Mouse (Mus musculus) heart, embryonic 13.5 days (tissue): ENCODE results near the gene Fam71a. TPM values are rescaled to one million over a fixed set of nuclear protein-coding genes. Genes with fewer than 3 reads are reported as not detected.

Experiments
- ATAC-seq: fragments of 200-750 bp; cut with Nextera tagmentation; 2 replicates; pipeline ENCODE4 v1.8.0; 2017; ENCODE audit warnings: moderate TSS enrichment; ENCODE audit not compliant: insufficient number of reproducible peaks, low FRiP score, low TSS enrichment; ENCODE audit errors: extremely low read depth
- H3K27ac ChIP-seq: fragments of 300-500 bp; sonication (generic); replicated peaks from 2 replicates; pipeline ENCODE4 v1.5.1; 2015; ENCODE audit warnings: moderate library complexity, mild to moderate bottlenecking, inconsistent platforms
- H3K27me3 ChIP-seq: fragments of 300-500 bp; sonication (generic); replicated peaks from 2 replicates; pipeline ENCODE4 v1.6.1; 2015; ENCODE audit warnings: mild to moderate bottlenecking, inconsistent platforms
- H3K36me3 ChIP-seq: fragments of 300-500 bp; sonication (generic); 2 replicates; pipeline ENCODE4 v1.6.1; 2015; ENCODE audit warnings: mild to moderate bottlenecking, inconsistent platforms
- H3K4me1 ChIP-seq: fragments of 300-500 bp; sonication (generic); 2 replicates; pipeline ENCODE4 v1.6.1; 2015; ENCODE audit warnings: inconsistent platforms
- H3K4me2 ChIP-seq: fragments of 300-500 bp; sonication (generic); 2 replicates; pipeline ENCODE4 v1.6.1; 2015; ENCODE audit warnings: inconsistent platforms, mild to moderate bottlenecking, moderate library complexity
- H3K4me3 ChIP-seq: fragments of 300-500 bp; sonication (generic); 2 replicates; pipeline ENCODE4 v1.5.1; 2015; ENCODE audit warnings: moderate library complexity, mild to moderate bottlenecking, inconsistent platforms
- H3K9ac ChIP-seq: fragments of 300-500 bp; sonication (generic); 2 replicates; pipeline ENCODE4 v1.6.1; 2015; ENCODE audit warnings: inconsistent platforms, mild to moderate bottlenecking, moderate library complexity
- H3K9me3 ChIP-seq: fragments of 300-500 bp; sonication (generic); 2 replicates; pipeline ENCODE4 v1.6.1; 2016; ENCODE audit warnings: inconsistent platforms
- WGBS: fragments of 180-500 bp; shearing (Covaris S2); methylation state at CpG from one replicate; pipeline ENCODE4 v1.1.7; 2015; ENCODE audit warnings: mixed read lengths; 5-methylcytosine and 5-hydroxymethylcytosine counted together
- polyA plus RNA-seq: library from polyadenylated mRNA; unstranded; fragments of >200 nt; fragmentation: Nextera tagmentation; extraction: Ambion mirVana; gene quantifications from 2 replicates; pipeline ENCODE4 v1.2.1, GENCODE M21; 2015

The Fam71a gene
- polyA plus RNA-seq: not detected in 2 replicates

GRCm38 (mm10) chr1:191164717-191165116, at the start of gene Fam71a:
TSS of gene Fam71a (minus strand) at chr1:191164817.
- H3K9ac ChIP-seq: no peak within 1 kb of the TSS
- H3K36me3 ChIP-seq: peaks cover 7% of the 10 kb centered on the region
- H3K27ac ChIP-seq: no peak within 1 kb of the TSS
- no peaks in the 10 kb centered on the region; the same call in 1 of the 2 replicates for H3K9me3 ChIP-seq
- H3K4me1 ChIP-seq: no peaks in the 10 kb centered on the region
- H3K4me2 ChIP-seq: no peak within 1 kb of the TSS
- 69% methylated on average over 3 of the region's 3 CpGs for WGBS
- H3K4me3 ChIP-seq: no peak within 1 kb of the TSS
- no peak for ATAC-seq
- no peaks in the 10 kb centered on the region for H3K27me3 ChIP-seq

- Histone ChIP-seq H3K4me2 (no peak overlapping the region), H3K36me3 (no peaks in the 10 kb centered on the region), H3K4me1 (peaks cover 2% of the 10 kb centered on the region; the same call in 1 of the 2 replicates), H3K9me3 (no peaks in the 10 kb centered on the region), H3K9ac (no peak overlapping the region), H3K27ac (no peak overlapping the region), H3K27me3 (no peaks in the 10 kb centered on the region; the same call in 1 of the 2 replicates), H3K4me3 (no peak overlapping the region)
- WGBS: 34% methylated on average over 2 of the region's 2 CpGs
- no peak for ATAC-seq
These were observed 46.5 kb upstream of the Fam71a start for GRCm38 (mm10) chr1:191211096-191211495.

GRCm38 (mm10) chr1:191205791-191206190, 41.2 kb upstream of the Fam71a start:
- Histone ChIP-seq H3K9me3 (no peaks in the 10 kb centered on the region), H3K4me2 (no peak overlapping the region), H3K27ac (no peak overlapping the region), H3K27me3 (no peaks in the 10 kb centered on the region; the same call in 1 of the 2 replicates), H3K9ac (no peak overlapping the region), H3K36me3 (no peaks in the 10 kb centered on the region), H3K4me1 (no peaks in the 10 kb centered on the region), H3K4me3 (no peak overlapping the region)
- no peak for ATAC-seq
- WGBS: 67% methylated on average over 5 of the region's 5 CpGs

GRCm38 (mm10) chr1:191204876-191205275, 40.3 kb upstream of the Fam71a start:
- Histone ChIP-seq H3K9ac (no peak overlapping the region), H3K27ac (no peak overlapping the region), H3K9me3 (no peaks in the 10 kb centered on the region), H3K4me2 (no peak overlapping the region), H3K4me3 (no peak overlapping the region), H3K4me1 (no peaks in the 10 kb centered on the region), H3K27me3 (no peaks in the 10 kb centered on the region; the same call in 1 of the 2 replicates), H3K36me3 (no peaks in the 10 kb centered on the region)
- 64% methylated on average over 5 of the region's 5 CpGs for WGBS
- no peak for ATAC-seq

- Histone ChIP-seq H3K36me3 (no peaks in the 10 kb centered on the region), H3K4me3 (no peak overlapping the region), H3K9me3 (no peaks in the 10 kb centered on the region), H3K4me1 (no peaks in the 10 kb centered on the region), H3K27me3 (no peaks in the 10 kb centered on the region; the same call in 1 of the 2 replicates), H3K27ac (no peak overlapping the region), H3K4me2 (no peak overlapping the region), H3K9ac (no peak overlapping the region)
- ATAC-seq: no peak
- 74% methylated on average over 2 of the region's 2 CpGs for WGBS
These were observed 38.9 kb upstream of the Fam71a start for GRCm38 (mm10) chr1:191203496-191203895.

GRCm38 (mm10) chr1:191202208-191202952, 37.8 kb upstream of the Fam71a start:
- H3K9me3 ChIP-seq: no peaks in the 10 kb centered on the region
- no peak overlapping the region for H3K27ac ChIP-seq
- H3K4me2 ChIP-seq: no peak overlapping the region
- WGBS: 74% methylated on average over 11 of the region's 11 CpGs
- H3K27me3 ChIP-seq: no peaks in the 10 kb centered on the region
- no peak overlapping the region for H3K9ac ChIP-seq
- no peak for ATAC-seq
- H3K36me3 ChIP-seq: no peaks in the 10 kb centered on the region
- H3K4me1 ChIP-seq: no peaks in the 10 kb centered on the region
- no peak overlapping the region for H3K4me3 ChIP-seq

GRCm38 (mm10) chr1:191200816-191201602, 36.4 kb upstream of the Fam71a start:
- WGBS: 78% methylated on average over 9 of the region's 9 CpGs
- H3K4me3 ChIP-seq: no peak overlapping the region
- ATAC-seq: no peak
- H3K27ac ChIP-seq: no peak overlapping the region
- no peaks in the 10 kb centered on the region for H3K27me3 ChIP-seq
- no peaks in the 10 kb centered on the region for H3K9me3 ChIP-seq
- H3K9ac ChIP-seq: no peak overlapping the region
- no peaks in the 10 kb centered on the region for H3K36me3 ChIP-seq
- no peaks in the 10 kb centered on the region for H3K4me1 ChIP-seq
- no peak overlapping the region for H3K4me2 ChIP-seq

GRCm38 (mm10) chr1:191197916-191198315, 33.3 kb upstream of the Fam71a start:
- H3K4me2 ChIP-seq: no peak overlapping the region
- no peak for ATAC-seq
- H3K4me3 ChIP-seq: no peak overlapping the region
- 51% methylated on average over 7 of the region's 7 CpGs for whole genome bisulfite sequencing
- no peak overlapping the region for H3K9ac ChIP-seq
- peaks cover 6% of the 10 kb centered on the region; the same call in 1 of the 2 replicates for H3K27me3 ChIP-seq
- no peak overlapping the region for H3K27ac ChIP-seq
- no peaks in the 10 kb centered on the region for H3K9me3 ChIP-seq
- H3K36me3 ChIP-seq: no peaks in the 10 kb centered on the region
- peaks cover 4% of the 10 kb centered on the region; the same call in 1 of the 2 replicates for H3K4me1 ChIP-seq

- H3K9ac ChIP-seq: no peak overlapping the region
- H3K4me3 ChIP-seq: no peak overlapping the region
- no peak for ATAC-seq
- H3K36me3 ChIP-seq: no peaks in the 10 kb centered on the region
- peaks cover 4% of the 10 kb centered on the region; the same call in 1 of the 2 replicates for H3K4me1 ChIP-seq
- peaks cover 21% of the 10 kb centered on the region for H3K27me3 ChIP-seq
- H3K27ac ChIP-seq: no peak overlapping the region
- H3K9me3 ChIP-seq: no peaks in the 10 kb centered on the region
- no peak overlapping the region for H3K4me2 ChIP-seq
- WGBS: 86% methylated on average over 6 of the region's 6 CpGs
These were observed 31.4 kb upstream of the Fam71a start for GRCm38 (mm10) chr1:191196016-191196415.

GRCm38 (mm10) chr1:191193657-191194424, 29.2 kb upstream of the Fam71a start:
- Histone ChIP-seq H3K27ac (no peak overlapping the region), H3K9ac (no peak overlapping the region), H3K4me3 (no peak overlapping the region), H3K27me3 (peaks cover 29% of the 10 kb centered on the region), H3K4me2 (no peak overlapping the region), H3K36me3 (no peaks in the 10 kb centered on the region), H3K9me3 (no peaks in the 10 kb centered on the region), H3K4me1 (peaks cover 4% of the 10 kb centered on the region; the same call in 1 of the 2 replicates)
- WGBS: 31% methylated on average over 14 of the region's 14 CpGs
- no peak for ATAC-seq

- Histone ChIP-seq H3K4me2 (no peak overlapping the region), H3K9me3 (no peaks in the 10 kb centered on the region), H3K4me3 (no peak overlapping the region), H3K27me3 (peaks cover 39% of the 10 kb centered on the region), H3K9ac (no peak overlapping the region), H3K27ac (no peak overlapping the region), H3K4me1 (peaks cover 4% of the 10 kb centered on the region; the same call in 1 of the 2 replicates), H3K36me3 (no peaks in the 10 kb centered on the region)
- ATAC-seq: no peak
- WGBS: 81% methylated on average over 6 of the region's 6 CpGs
These were observed 28.1 kb upstream of the Fam71a start for GRCm38 (mm10) chr1:191192751-191193150.
